Mouse (Mus musculus) retina, postnatal 7 days (tissue): ENCODE results near the gene Anxa3.

ENCODE experiments used
- DNase-seq: peaks from one replicate; pipeline ENCODE4 v3.0.0-alpha.2; 2012; ENCODE audit warnings: low read depth, low spot score

Anxa3 gene

DNA sequence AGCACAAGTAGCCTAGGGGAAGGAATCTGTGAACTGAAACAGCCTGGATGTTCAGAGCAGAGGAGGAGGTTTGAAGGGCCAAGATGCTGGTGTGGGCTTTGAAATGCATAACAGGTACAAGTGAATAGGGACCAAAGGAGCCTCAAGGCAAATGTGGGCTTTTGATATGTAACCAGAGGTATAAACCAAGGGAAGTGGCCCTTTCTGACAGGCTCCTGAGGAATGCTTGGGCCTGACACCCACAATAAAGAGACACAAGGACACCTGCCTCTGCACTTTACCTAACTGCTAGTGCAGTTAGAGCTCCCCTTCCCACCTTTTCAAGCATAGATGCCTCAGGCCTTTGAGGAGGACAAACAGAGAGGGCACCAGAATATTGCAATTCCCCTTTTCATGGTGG is 54.8 kb downstream of the Anxa3 start:
- DNase-seq: no peak

DNA sequence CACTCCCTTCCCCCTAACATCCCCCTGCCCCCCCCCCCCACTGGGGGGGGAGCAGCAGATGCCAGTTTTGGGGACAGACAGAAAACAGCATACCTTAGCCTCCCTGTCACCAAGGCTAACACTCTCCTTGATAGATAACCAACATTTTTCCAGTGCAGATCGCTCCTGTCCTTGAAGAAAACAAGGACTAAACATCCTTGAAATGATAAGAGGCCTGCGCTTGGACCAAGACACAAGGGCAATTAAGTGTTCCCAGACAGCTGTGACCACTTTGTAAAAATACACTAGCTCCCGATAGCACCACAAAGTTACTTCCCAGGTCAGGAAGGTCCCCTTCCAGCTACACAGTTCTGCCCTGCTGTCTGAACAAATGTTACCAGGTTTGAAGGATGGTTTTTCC is 55.2 kb downstream of the Anxa3 start:
- no peak for DNase-seq

GRCm38 (mm10) chr5:96849232-96849631 is 56.1 kb downstream of the Anxa3 start:
- DNase-seq: no peak

DNA sequence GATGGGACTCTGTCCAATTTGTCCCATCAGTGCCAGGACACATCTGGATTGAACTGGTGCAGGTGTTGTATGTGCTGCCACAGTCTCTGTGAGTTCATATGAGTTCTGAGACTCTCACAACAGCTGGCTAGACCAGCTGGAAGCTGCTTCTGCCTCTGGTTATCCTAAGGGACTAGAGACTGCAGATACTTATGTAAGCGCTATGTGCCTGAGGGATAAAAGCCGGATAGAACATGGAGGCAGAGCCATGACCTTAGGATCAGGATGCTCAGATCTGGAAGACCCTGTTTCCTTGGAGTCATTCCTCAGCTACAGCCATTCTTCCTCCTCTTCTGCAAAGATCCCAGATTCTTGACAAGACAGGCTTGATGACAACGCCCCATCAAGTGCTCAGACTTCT is 60.3 kb downstream of the Anxa3 start:
- DNase-seq: no peak

- no peak for DNase-seq
These were observed 61.2 kb downstream of the Anxa3 start for GRCm38 (mm10) chr5:96854350-96854749.

DNA sequence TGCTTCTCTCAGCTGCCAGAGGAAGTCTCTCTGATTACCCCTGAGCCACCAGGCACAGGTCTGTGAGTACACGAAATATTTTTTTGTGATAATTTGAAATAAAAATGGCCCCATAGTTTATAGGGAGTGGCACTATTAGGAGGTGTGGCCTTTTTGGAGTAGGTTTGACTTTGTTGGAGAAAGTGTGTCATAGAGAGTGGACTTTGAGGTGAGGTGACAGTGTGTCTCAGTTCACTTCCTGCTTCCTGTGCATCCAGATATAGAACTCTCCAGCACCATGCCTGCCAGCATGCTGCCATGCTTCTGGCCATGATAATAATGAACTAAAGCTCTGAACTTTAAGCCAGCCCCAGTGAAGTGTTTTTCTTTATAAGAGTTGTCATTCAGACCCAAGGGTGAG is 66.8 kb downstream of the Anxa3 start:
- DNase-seq: no peak

GRCm38 (mm10) chr5:96867171-96867570 is 74.0 kb downstream of the Anxa3 start:
- DNase-seq: no peak

DNA sequence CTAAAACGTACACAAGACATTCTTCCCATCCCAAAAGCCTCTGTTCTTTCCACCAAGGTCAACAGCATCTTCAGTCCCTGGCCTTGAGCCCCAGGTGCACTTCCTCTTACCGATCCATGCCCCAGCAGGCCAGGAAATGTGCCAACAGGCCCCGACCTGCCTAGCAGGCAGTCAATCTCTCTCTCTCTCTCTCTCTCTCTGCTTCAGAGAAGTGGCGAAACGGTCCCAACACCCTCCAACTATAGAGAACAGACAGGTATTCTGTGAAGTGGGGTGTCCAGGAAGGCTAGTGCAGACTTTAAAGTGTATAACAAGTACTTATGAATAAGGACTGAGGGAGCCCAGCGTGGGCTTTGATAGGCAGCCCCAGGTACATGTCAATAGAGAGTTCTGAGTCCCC is 75.8 kb downstream of the Anxa3 start:
- no peak for DNase-seq

DNA sequence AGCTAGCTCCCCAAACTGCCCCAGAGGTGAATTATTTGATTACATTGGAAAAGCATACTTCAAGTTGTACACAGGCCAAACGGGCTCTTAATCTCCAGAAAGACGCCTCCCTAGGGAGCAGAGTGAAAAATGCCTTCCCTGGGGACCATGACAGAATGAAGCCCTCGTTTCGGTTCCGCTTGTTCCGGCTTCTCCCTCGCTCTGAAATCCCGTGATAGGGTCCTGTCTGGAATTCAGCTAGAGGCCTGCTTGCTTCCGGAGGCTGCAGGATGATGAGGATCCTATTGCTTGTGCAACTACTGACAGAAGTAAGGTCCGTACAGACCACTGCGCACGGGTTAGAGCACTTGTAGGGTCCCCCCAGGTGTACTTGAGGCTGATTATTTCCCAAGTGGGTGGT is 77.9 kb downstream of the Anxa3 start:
- no peak for DNase-seq

GRCm38 (mm10) chr5:96878178-96878577 is 85.0 kb downstream of the Anxa3 start:
- peak; percentile 29 for DNase-seq

DNA sequence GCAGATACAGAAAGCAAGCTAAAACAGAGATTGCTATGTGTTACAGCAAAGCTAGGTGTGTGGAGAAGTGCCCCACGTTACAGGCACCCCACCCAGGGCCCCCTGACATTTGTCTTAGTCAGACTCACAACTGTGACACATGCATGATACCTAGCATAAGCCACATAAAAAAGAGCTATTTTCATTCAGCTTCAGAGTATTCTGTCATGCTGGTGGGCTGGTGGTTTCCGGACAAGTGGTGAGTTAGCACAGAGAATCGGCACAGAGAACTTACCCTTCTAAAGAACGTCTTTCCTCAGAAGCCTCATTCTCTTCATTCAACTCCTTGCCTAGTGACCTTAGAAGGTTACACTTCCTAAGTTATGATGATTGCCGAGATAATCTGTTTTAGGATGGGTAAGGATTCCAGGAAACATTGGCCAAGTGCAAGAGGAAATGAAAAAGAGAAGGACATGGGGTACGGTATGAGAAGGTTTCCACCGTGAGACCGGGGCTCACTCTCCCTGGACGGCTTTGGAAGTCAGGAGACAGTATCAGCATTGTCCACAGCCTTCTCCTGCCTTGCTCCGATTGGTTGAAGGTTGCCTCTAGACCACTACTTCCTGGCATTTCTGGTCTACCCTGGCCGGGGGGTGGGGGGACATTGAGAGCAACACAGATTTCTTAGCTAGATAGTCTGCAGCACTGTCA is 85.9 kb downstream of the Anxa3 start:
- no peak for DNase-seq

DNA sequence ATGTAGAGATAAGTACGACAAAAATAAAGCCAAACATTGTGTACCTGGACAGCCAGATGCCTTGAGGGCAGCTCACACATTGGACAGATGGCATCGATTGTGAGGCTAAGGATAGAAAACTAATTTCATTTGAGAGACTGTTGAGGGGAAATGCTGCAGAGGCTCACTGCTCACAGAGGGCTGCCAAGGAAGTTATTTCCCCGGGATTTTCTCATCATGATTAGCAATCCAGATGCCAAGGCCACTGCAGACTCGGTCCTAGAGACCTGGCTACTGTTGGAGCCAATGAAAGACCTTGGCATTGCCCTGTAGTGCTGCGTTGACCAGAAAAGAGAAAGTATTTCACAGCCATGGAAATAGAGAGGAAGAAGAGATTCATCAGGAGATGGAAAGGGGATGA is 87.1 kb downstream of the Anxa3 start:
- no peak for DNase-seq

- DNase-seq: no peak
These were observed 88.0 kb downstream of the Anxa3 start for GRCm38 (mm10) chr5:96881118-96881517.

GRCm38 (mm10) chr5:96881613-96882012 is 88.5 kb downstream of the Anxa3 start:
- DNase-seq: no peak

DNA sequence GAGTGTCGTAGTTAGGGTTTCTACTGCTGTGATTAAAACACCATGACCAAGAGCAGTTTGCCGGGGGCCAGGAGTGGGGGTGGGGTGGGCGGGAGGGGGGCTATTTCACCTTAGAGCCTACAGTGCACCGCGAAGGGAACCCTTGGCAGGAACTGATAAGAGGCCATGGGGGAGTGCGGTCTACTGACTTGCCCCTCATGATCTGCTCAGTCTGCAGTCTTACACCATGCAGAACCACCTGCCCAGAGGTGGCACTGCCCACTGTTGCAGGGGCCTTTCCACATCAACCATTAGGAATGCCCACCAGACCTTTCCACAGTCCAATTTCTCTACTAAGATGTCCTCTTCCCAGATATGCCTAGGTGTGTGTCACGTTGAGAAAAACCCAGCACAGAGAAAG is 92.1 kb downstream of the Anxa3 start:
- DNase-seq: no peak

DNA sequence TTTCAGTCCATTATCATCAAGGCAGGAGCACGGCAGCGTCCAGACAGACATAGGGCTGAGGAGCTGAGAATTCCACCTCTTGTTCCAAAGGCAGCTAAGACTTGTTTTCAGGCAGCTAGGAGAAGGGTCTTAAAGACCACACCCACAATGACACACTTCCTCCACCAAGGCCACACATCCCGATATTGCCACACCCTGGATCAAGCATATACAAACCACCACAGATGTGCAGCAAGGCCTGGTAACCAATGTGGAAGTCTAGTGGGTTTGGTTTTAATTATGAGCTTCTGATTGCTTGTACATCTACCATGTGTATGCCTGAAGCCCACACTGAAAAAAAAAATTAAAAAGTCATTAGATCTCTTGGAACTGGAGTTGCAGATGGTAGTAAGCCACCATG is 95.3 kb downstream of the Anxa3 start:
- no peak for DNase-seq

DNA sequence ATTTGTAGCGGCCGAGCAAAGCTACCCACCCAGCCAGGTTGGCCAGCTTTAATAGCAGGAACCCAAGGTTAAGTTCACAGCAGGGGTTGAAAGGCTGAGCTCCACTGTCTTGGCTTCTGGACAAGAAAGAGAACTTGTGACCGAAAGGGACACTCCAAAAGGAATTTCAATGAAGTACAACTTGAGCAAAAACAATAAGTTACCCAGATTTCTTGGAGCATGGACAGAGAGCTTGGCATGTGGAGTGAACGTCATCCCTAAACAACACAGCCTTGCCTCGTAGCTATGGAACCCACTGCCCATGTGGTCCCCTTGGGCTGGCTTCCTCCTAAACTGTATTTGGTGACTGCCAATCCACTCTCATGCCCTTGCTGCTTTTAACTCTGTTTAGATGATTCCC is 97.2 kb downstream of the Anxa3 start:
- DNase-seq: no peak
